Mouse (Mus musculus) brain, embryonic 14.5 days (tissue): ENCODE measurements around the gene Tnks2.

ENCODE experiments used
- CTCF ChIP-seq: fragments of 200-500 bp; IDR thresholded peaks from 2 replicates; pipeline ENCODE4 v1.5.1; 2012; ENCODE audit warnings: inconsistent platforms, mild to moderate bottlenecking, moderate library complexity, borderline replicate concordance; ENCODE audit not compliant: insufficient read depth, insufficient read length; ENCODE audit errors: extremely low read depth
- POLR2A ChIP-seq: fragments of 200-500 bp; IDR thresholded peaks from 2 replicates; pipeline ENCODE4 v1.6.1; 2012; ENCODE audit warnings: mild to moderate bottlenecking, inconsistent platforms, borderline replicate concordance; ENCODE audit not compliant: poor library complexity, insufficient read depth, insufficient read length, severe bottlenecking; ENCODE audit errors: extremely low read depth

DNA sequence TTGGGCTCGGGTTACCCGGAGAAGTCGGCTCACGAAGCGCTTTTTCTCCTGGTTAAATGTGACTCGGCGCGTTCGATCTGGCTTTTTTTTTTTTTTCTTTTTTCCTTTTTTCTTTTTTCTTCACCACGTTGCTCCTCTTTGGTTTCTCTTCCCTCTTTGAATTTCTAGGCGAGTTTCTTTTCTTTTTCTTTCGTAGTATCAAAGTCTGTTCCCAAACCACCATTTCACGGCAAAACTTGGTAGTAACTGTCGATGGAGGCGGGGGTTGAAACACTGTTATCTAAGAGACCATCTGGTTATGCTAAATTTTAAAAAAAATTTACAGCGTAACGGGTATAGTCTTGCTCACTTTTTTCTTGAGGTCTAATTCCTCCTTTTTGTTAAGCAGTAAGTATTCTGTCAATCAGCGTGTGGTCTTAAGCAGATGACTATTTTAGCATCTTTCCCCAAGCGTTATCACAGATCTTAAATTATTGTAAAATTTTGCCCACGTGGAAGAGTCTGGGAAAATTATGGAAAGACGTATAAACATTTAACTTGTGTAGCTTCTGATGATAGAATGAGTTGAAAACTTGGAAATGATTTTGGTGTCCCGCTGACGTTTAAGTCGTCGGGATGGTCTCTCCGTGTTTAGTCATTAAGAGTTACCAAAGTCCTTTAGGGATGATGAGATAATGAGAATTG lies 92.7 kb downstream of the Tnks2 start:
- TF ChIP-seq POLR2A (no peak), CTCF (no peak)
